Mouse (Mus musculus): ENCODE measurements around the gene Serinc2. TPM values are rescaled to one million over a fixed set of nuclear protein-coding genes. Genes with fewer than 3 reads are reported as not detected.

Serinc2 gene
- polyA plus RNA-seq, 1 experiment = 54.8 TPM

GRCm38 (mm10) chr4:130274346-130275015, 4.5 kb downstream of the Serinc2 start:
- Histone ChIP-seq H3K4me3 (ENCODE audit: insufficient read depth, low read depth, low read length) (peak overlapping the region; percentile 43), H3K27me3 (replicated peaks; ENCODE audit: control insufficient read depth, insufficient read depth, low read length) (no peaks in the 10 kb centered on the region), H3K36me3 (ENCODE audit: control insufficient read depth, insufficient read depth, low read length) (no peaks in the 10 kb centered on the region), H3K4me1 (ENCODE audit: control insufficient read depth, insufficient read depth, low read length) (no peaks in the 10 kb centered on the region), H3K27ac (ENCODE audit: insufficient read depth, low read depth, low read length) (no peak overlapping the region)
- no peak for DNase-seq
- TF ChIP-seq CTCF (conservative IDR thresholded peaks at IDR 0.05; ENCODE audit: insufficient read depth, insufficient read length, low read depth, low read length) = no peak
- no peak for TF ChIP-seq POLR2A (IDR thresholded peaks at IDR 0.05; ENCODE audit: low read depth, low read length)
- WGBS = 2% methylated on average over 29 of the region's 29 CpGs

- WGBS = 25% methylated on average over 12 of the region's 12 CpGs
- no peak for TF ChIP-seq POLR2A (IDR thresholded peaks at IDR 0.05; ENCODE audit: low read depth, low read length)
- no peak for TF ChIP-seq CTCF (conservative IDR thresholded peaks at IDR 0.05; ENCODE audit: insufficient read depth, insufficient read length, low read depth, low read length)
- no peak for DNase-seq
- Histone ChIP-seq H3K27me3 (replicated peaks; ENCODE audit: control insufficient read depth, insufficient read depth, low read length) (no peaks in the 10 kb centered on the region), H3K27ac (ENCODE audit: insufficient read depth, low read depth, low read length) (no peak overlapping the region), H3K36me3 (ENCODE audit: control insufficient read depth, insufficient read depth, low read length) (no peaks in the 10 kb centered on the region), H3K4me1 (ENCODE audit: control insufficient read depth, insufficient read depth, low read length) (no peaks in the 10 kb centered on the region), H3K4me3 (ENCODE audit: insufficient read depth, low read depth, low read length) (no peak overlapping the region)
These were observed 5.2 kb downstream of the Serinc2 start for GRCm38 (mm10) chr4:130273698-130274345.

GRCm38 (mm10) chr4:130270611-130271347, 8.2 kb downstream of the Serinc2 start:
- no peak for DNase-seq
- no peak overlapping the region for H3K27ac ChIP-seq (ENCODE audit: insufficient read depth, low read depth, low read length)
- H3K4me1 ChIP-seq (ENCODE audit: control insufficient read depth, insufficient read depth, low read length) = peaks cover 12% of the 10 kb centered on the region
- H3K27me3 ChIP-seq (replicated peaks; ENCODE audit: control insufficient read depth, insufficient read depth, low read length) = no peaks in the 10 kb centered on the region
- H3K4me3 ChIP-seq (ENCODE audit: insufficient read depth, low read depth, low read length) = no peak overlapping the region
- H3K36me3 ChIP-seq (ENCODE audit: control insufficient read depth, insufficient read depth, low read length) = no peaks in the 10 kb centered on the region
- WGBS = 89% methylated on average over 6 of the region's 6 CpGs
- TF ChIP-seq POLR2A (IDR thresholded peaks at IDR 0.05; ENCODE audit: low read depth, low read length) (no peak), CTCF (conservative IDR thresholded peaks at IDR 0.05; ENCODE audit: insufficient read depth, insufficient read length, low read depth, low read length) (no peak)

- DNase-seq = no peak
- peaks cover 12% of the 10 kb centered on the region for H3K4me1 ChIP-seq (ENCODE audit: control insufficient read depth, insufficient read depth, low read length)
- 87% methylated on average over 8 of the region's 8 CpGs for WGBS
These were observed 8.9 kb downstream of the Serinc2 start for GRCm38 (mm10) chr4:130270089-130270488.

GRCm38 (mm10) chr4:130268736-130269135, 10.3 kb downstream of the Serinc2 start:
- peaks cover 12% of the 10 kb centered on the region for H3K4me1 ChIP-seq (ENCODE audit: control insufficient read depth, insufficient read depth, low read length)
- 85% methylated on average over 10 of the region's 10 CpGs for WGBS

More at GRCm38 (mm10) chr4:130270089-130270488, 8.9 kb downstream of the Serinc2 start:
- TF ChIP-seq CTCF (conservative IDR thresholded peaks at IDR 0.05; ENCODE audit: insufficient read depth, insufficient read length, low read depth, low read length) (no peak), POLR2A (IDR thresholded peaks at IDR 0.05; ENCODE audit: low read depth, low read length) (no peak)
- H3K36me3 ChIP-seq (ENCODE audit: control insufficient read depth, insufficient read depth, low read length) = no peaks in the 10 kb centered on the region
- H3K27me3 ChIP-seq (replicated peaks; ENCODE audit: control insufficient read depth, insufficient read depth, low read length) = no peaks in the 10 kb centered on the region
- H3K27ac ChIP-seq (ENCODE audit: insufficient read depth, low read depth, low read length) = no peak overlapping the region
- H3K4me3 ChIP-seq (ENCODE audit: insufficient read depth, low read depth, low read length) = no peak overlapping the region

GRCm38 (mm10) chr4:130267069-130267468, 11.9 kb downstream of the Serinc2 start:
- H3K27me3 ChIP-seq (replicated peaks; ENCODE audit: control insufficient read depth, insufficient read depth, low read length) = no peaks in the 10 kb centered on the region
- DNase-seq = peak; percentile 90
- peaks cover 12% of the 10 kb centered on the region for H3K4me1 ChIP-seq (ENCODE audit: control insufficient read depth, insufficient read depth, low read length)
- 52% methylated on average over 7 of the region's 7 CpGs for WGBS
- no peaks in the 10 kb centered on the region for H3K36me3 ChIP-seq (ENCODE audit: control insufficient read depth, insufficient read depth, low read length)
- no peak overlapping the region; the same call in 1 of the 2 replicates for H3K27ac ChIP-seq (ENCODE audit: insufficient read depth, low read depth, low read length)
- TF ChIP-seq CTCF (conservative IDR thresholded peaks at IDR 0.05; ENCODE audit: insufficient read depth, insufficient read length, low read depth, low read length) (0 out of 2 replicates have a peak, but pooled peaks have one; percentile 7), POLR2A (IDR thresholded peaks at IDR 0.05; ENCODE audit: low read depth, low read length) (no peak)
- no peak overlapping the region for H3K4me3 ChIP-seq (ENCODE audit: insufficient read depth, low read depth, low read length)

More at GRCm38 (mm10) chr4:130268736-130269135, 10.3 kb downstream of the Serinc2 start:
- Histone ChIP-seq H3K27me3 (replicated peaks; ENCODE audit: control insufficient read depth, insufficient read depth, low read length) (no peaks in the 10 kb centered on the region), H3K4me3 (ENCODE audit: insufficient read depth, low read depth, low read length) (no peak overlapping the region), H3K36me3 (ENCODE audit: control insufficient read depth, insufficient read depth, low read length) (no peaks in the 10 kb centered on the region), H3K27ac (ENCODE audit: insufficient read depth, low read depth, low read length) (no peak overlapping the region)
- TF ChIP-seq POLR2A (IDR thresholded peaks at IDR 0.05; ENCODE audit: low read depth, low read length) (no peak), CTCF (conservative IDR thresholded peaks at IDR 0.05; ENCODE audit: insufficient read depth, insufficient read length, low read depth, low read length) (no peak)
- DNase-seq = no peak

GRCm38 (mm10) chr4:130266601-130267000, 12.4 kb downstream of the Serinc2 start:
- Histone ChIP-seq H3K27me3 (replicated peaks; ENCODE audit: control insufficient read depth, insufficient read depth, low read length) (no peaks in the 10 kb centered on the region), H3K4me1 (ENCODE audit: control insufficient read depth, insufficient read depth, low read length) (peaks cover 12% of the 10 kb centered on the region), H3K4me3 (ENCODE audit: insufficient read depth, low read depth, low read length) (no peak overlapping the region), H3K27ac (ENCODE audit: insufficient read depth, low read depth, low read length) (no peak overlapping the region), H3K36me3 (ENCODE audit: control insufficient read depth, insufficient read depth, low read length) (no peaks in the 10 kb centered on the region)
- DNase-seq = peak; percentile 15
- TF ChIP-seq POLR2A (IDR thresholded peaks at IDR 0.05; ENCODE audit: low read depth, low read length) (no peak), CTCF (conservative IDR thresholded peaks at IDR 0.05; ENCODE audit: insufficient read depth, insufficient read length, low read depth, low read length) (no peak)
- WGBS = 47% methylated on average over 9 of the region's 9 CpGs

Measured in kidney, adult 2 months (tissue).